Mouse (Mus musculus) cortical plate, adult 2 months (tissue): ENCODE measurements around the gene Cpe. TPM values are rescaled to one million over a fixed set of nuclear protein-coding genes. Genes with fewer than 3 reads are reported as not detected.

Experiments used
- H3K27ac ChIP-seq: fragments of 200-500 bp; 2 replicates; pipeline ENCODE4 v1.5.1; 2012; ENCODE audit warnings: low read length, control low read depth, inconsistent platforms; ENCODE audit not compliant: insufficient read depth
- H3K4me1 ChIP-seq: fragments of 200-500 bp; 2 replicates; pipeline ENCODE4 v1.6.1; 2011; ENCODE audit warnings: low read length; ENCODE audit not compliant: control insufficient read depth, insufficient read depth
- H3K4me3 ChIP-seq: fragments of 200-500 bp; 2 replicates; pipeline ENCODE4 v1.5.1; 2011; ENCODE audit warnings: mild to moderate bottlenecking, low read length, control low read depth; ENCODE audit not compliant: insufficient read depth
- CTCF ChIP-seq: fragments of 200-500 bp; IDR thresholded peaks from 2 replicates; pipeline ENCODE4 v1.5.1; 2011; ENCODE audit warnings: mild to moderate bottlenecking, control low read depth, low read length; ENCODE audit not compliant: insufficient read depth; ENCODE audit errors: extremely low read depth
- POLR2A ChIP-seq: fragments of 200-500 bp; IDR thresholded peaks from 2 replicates; pipeline ENCODE4 v1.6.1; 2011; ENCODE audit warnings: mild to moderate bottlenecking, low read length, control low read depth; ENCODE audit not compliant: insufficient read depth; ENCODE audit errors: extremely low read depth
- polyA plus RNA-seq: library from polyadenylated mRNA; depleted of rRNA; stranded (reverse); fragments of >200 nt; gene quantifications from 2 replicates; pipeline ENCODE4 v1.2.3, GENCODE M21; 2012

The Cpe gene
- polyA plus RNA-seq, 1 experiment = 1,769 TPM

GRCm38 (mm10) chr8:64657517-64657916 is 35.3 kb downstream of the Cpe start:
- no peak for TF ChIP-seq CTCF
- no peak for TF ChIP-seq POLR2A
- Histone ChIP-seq H3K4me3 (no peak overlapping the region), H3K27ac (peak overlapping the region; percentile 49; the same call in 1 of the 2 replicates), H3K4me1 (peaks cover 27% of the 10 kb centered on the region)

DNA sequence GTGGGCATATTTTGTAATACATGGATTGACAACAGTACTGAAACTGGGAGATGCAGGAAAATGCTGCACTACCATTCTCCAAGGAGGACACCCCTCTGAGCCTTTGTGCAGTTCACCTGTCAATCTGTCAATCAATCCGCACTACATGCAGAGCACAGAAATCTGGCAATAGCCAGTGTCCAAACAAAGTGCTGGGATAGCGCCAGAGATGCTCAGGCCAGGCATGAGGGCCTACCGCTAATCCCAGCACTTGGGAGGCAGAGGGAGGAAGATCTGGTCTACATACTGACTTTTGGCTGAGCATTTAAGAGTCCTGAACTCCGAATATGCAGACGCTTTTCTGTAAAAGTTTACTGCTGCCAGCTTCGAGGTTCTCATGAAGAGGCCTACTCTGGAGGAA is 37.0 kb downstream of the Cpe start:
- TF ChIP-seq CTCF = no peak
- peak overlapping the region; percentile 90 for H3K27ac ChIP-seq
- H3K4me3 ChIP-seq = no peak overlapping the region
- H3K4me1 ChIP-seq = peaks cover 25% of the 10 kb centered on the region

- H3K4me3 ChIP-seq = no peak overlapping the region
- H3K27ac ChIP-seq = no peak overlapping the region
- TF ChIP-seq POLR2A (no peak), CTCF (no peak)
- H3K4me1 ChIP-seq = peaks cover 23% of the 10 kb centered on the region
Observed at GRCm38 (mm10) chr8:64655087-64655486, 37.8 kb downstream of the Cpe start.

GRCm38 (mm10) chr8:64652285-64652684 is 40.6 kb downstream of the Cpe start:
- peaks cover 16% of the 10 kb centered on the region for H3K4me1 ChIP-seq
- H3K27ac ChIP-seq = peak overlapping the region; percentile 78
- H3K4me3 ChIP-seq = no peak overlapping the region
- no peak for TF ChIP-seq CTCF
- TF ChIP-seq POLR2A = no peak

GRCm38 (mm10) chr8:64648063-64648462 is 44.8 kb downstream of the Cpe start:
- H3K4me3 ChIP-seq = no peak overlapping the region
- H3K27ac ChIP-seq = no peak overlapping the region
- TF ChIP-seq CTCF (no peak), POLR2A (no peak)
- peaks cover 24% of the 10 kb centered on the region; the same call in 1 of the 2 replicates for H3K4me1 ChIP-seq

- Histone ChIP-seq H3K27ac (peak overlapping the region; percentile 2; the same call in 1 of the 2 replicates), H3K4me1 (peaks cover 23% of the 10 kb centered on the region; the same call in 1 of the 2 replicates), H3K4me3 (no peak overlapping the region)
- TF ChIP-seq CTCF (no peak), POLR2A (no peak)
Observed at GRCm38 (mm10) chr8:64647148-64647547, 45.7 kb downstream of the Cpe start.

DNA sequence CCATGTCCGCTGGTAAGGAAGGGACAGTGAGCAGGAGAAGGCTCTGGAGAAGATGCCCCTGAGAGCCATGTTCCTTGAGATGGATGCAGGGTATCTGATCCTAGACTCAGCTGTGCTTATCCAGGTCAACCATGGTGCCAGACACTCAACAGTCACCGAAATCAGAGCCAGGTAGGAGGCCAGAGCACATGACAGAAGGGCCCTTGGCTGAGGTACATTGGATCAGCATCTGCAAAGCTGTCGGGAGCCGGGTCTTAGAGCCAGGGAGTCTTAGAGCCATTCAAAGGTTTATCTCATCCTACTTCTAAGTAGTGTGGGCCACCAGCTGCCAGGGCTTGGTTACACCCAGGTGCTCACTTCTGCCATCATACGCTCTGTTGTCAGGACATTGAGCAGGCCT is 46.4 kb downstream of the Cpe start:
- peak overlapping the region; percentile 28; the same call in 1 of the 2 replicates for H3K27ac ChIP-seq
- H3K4me1 ChIP-seq = peaks cover 22% of the 10 kb centered on the region; the same call in 1 of the 2 replicates
- no peak overlapping the region for H3K4me3 ChIP-seq
- TF ChIP-seq POLR2A = no peak
- TF ChIP-seq CTCF = no peak

GRCm38 (mm10) chr8:64644108-64645005 is 48.5 kb downstream of the Cpe start:
- TF ChIP-seq POLR2A (no peak), CTCF (no peak)
- Histone ChIP-seq H3K4me3 (no peak overlapping the region), H3K4me1 (peaks cover 22% of the 10 kb centered on the region; the same call in 1 of the 2 replicates), H3K27ac (peak overlapping the region; percentile 93)

GRCm38 (mm10) chr8:64643382-64643781 is 49.5 kb downstream of the Cpe start:
- Histone ChIP-seq H3K4me3 (no peak overlapping the region), H3K4me1 (peaks cover 20% of the 10 kb centered on the region; the same call in 1 of the 2 replicates), H3K27ac (peak overlapping the region; percentile 93)
- TF ChIP-seq POLR2A (no peak), CTCF (no peak)

DNA sequence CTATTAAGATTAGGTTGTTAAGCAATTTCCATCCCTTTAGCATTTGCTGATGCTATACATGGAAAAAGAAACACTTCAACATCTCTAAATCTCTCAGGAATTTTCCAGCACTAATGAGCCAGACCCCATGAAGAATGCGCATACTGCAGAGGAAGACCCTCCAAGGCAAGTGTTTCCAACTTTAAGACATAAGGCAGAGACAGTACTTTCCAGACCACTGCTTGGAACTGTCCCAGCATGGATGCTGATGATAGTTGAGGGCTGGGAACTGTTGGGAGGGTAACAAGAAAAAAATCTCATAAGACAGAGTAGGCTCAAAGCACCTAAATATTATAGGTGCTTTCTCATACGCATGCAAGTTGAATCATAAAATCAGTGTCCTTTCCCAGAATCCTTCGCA is 50.1 kb downstream of the Cpe start:
- TF ChIP-seq CTCF = no peak
- no peak for TF ChIP-seq POLR2A
- peak overlapping the region; percentile 93 for H3K27ac ChIP-seq

More for the DNA sequence above, 50.1 kb downstream of the Cpe start:
- peaks cover 19% of the 10 kb centered on the region; the same call in 1 of the 2 replicates for H3K4me1 ChIP-seq
- no peak overlapping the region for H3K4me3 ChIP-seq
